Mouse (Mus musculus) stomach, postnatal 0 days (tissue): ENCODE data around the gene Agbl3. TPM values are rescaled to one million over a fixed set of nuclear protein-coding genes. Genes with fewer than 3 reads are reported as not detected.

Experiments used
- ATAC-seq: fragments of 200-750 bp; cut with Nextera tagmentation; 2 replicates; pipeline ENCODE4 v1.8.0; 2017; ENCODE audit not compliant: low FRiP score, low TSS enrichment
- DNase-seq: peaks from one replicate; pipeline ENCODE4 v3.0.0-alpha.2; 2016; ENCODE audit warnings: low spot score
- H3K27ac ChIP-seq: fragments of 300-500 bp; sonication (generic); replicated peaks from 2 replicates; pipeline ENCODE4 v1.5.1; 2014; ENCODE audit warnings: mild to moderate bottlenecking, control low read depth
- H3K27me3 ChIP-seq: fragments of 300-500 bp; sonication (generic); 2 replicates; pipeline ENCODE4 v1.6.1; 2014; ENCODE audit warnings: low read length; ENCODE audit not compliant: control insufficient read depth, insufficient read depth
- H3K36me3 ChIP-seq: fragments of 300-500 bp; sonication (generic); 2 replicates; pipeline ENCODE4 v1.6.1; 2014; ENCODE audit warnings: low read length, mixed read lengths; ENCODE audit not compliant: control insufficient read depth, insufficient read depth
- H3K4me1 ChIP-seq: fragments of 300-500 bp; sonication (generic); replicated peaks from 2 replicates; pipeline ENCODE4 v1.6.1; 2014; ENCODE audit warnings: antibody characterized with exemption; ENCODE audit not compliant: control insufficient read depth, insufficient read depth
- H3K4me2 ChIP-seq: fragments of 300-500 bp; sonication (generic); replicated peaks from 2 replicates; pipeline ENCODE4 v1.6.1; 2014; ENCODE audit warnings: low read depth, mild to moderate bottlenecking, control low read depth, moderate library complexity
- H3K4me3 ChIP-seq: fragments of 300-500 bp; sonication (generic); 2 replicates; pipeline ENCODE4 v1.5.1; 2014; ENCODE audit warnings: low read depth, low read length, control low read depth
- H3K9ac ChIP-seq: fragments of 300-500 bp; sonication (generic); 2 replicates; pipeline ENCODE4 v1.6.1; 2014; ENCODE audit warnings: mild to moderate bottlenecking, low read length, control low read depth, mixed read lengths
- H3K9me3 ChIP-seq: fragments of 300-500 bp; sonication (generic); 2 replicates; pipeline ENCODE4 v1.6.1; 2016; ENCODE audit warnings: low read length; ENCODE audit not compliant: control insufficient read depth
- CTCF ChIP-seq: IDR thresholded peaks from 2 replicates; pipeline ENCODE4 v1.5.1; 2016; ENCODE audit warnings: antibody characterized with exemption, low read depth, mild to moderate bottlenecking, moderate library complexity
- EP300 ChIP-seq: optimal IDR thresholded peaks from 2 replicates; pipeline ENCODE3; 2016; ENCODE audit warnings: antibody characterized with exemption
- WGBS: fragments of 180-500 bp; shearing (Covaris S2); extraction: QIAGEN DNeasy Blood & Tissue Kit; methylation state at CpG from one replicate; pipeline ENCODE4 v1.1.7; 2014; 5-methylcytosine and 5-hydroxymethylcytosine counted together
- polyA plus RNA-seq: library from polyadenylated mRNA; unstranded; fragments of >200 nt; fragmentation: Nextera tagmentation; extraction: Ambion mirVana; gene quantifications from 2 replicates; pipeline ENCODE4 v1.2.1, GENCODE M21; 2015

The Agbl3 gene
- polyA plus RNA-seq, 1 experiment from 2014 or later, result 6.0 TPM

GRCm38 (mm10) chr6:34906125-34906524, 125.9 kb downstream of the Agbl3 start:
- no peak overlapping the region for H3K4me3 ChIP-seq
- WGBS, result 40% methylated on average over 2 of the region's 2 CpGs
- TF ChIP-seq EP300 (no peak), CTCF (peak; percentile 35)
- no peak for ATAC-seq
- H3K9me3 ChIP-seq, result no peaks in the 10 kb centered on the region
- H3K27me3 ChIP-seq, result no peaks in the 10 kb centered on the region
- peaks cover 7% of the 10 kb centered on the region; the same call in 1 of the 2 replicates for H3K36me3 ChIP-seq
- no peaks in the 10 kb centered on the region for H3K4me1 ChIP-seq
- DNase-seq, result no peak
- no peak overlapping the region for H3K27ac ChIP-seq
- H3K9ac ChIP-seq, result no peak overlapping the region
- H3K4me2 ChIP-seq, result no peak overlapping the region

- Histone ChIP-seq H3K9me3 (no peaks in the 10 kb centered on the region), H3K36me3 (peaks cover 7% of the 10 kb centered on the region; the same call in 1 of the 2 replicates), H3K4me3 (no peak overlapping the region), H3K27me3 (no peaks in the 10 kb centered on the region), H3K4me1 (no peaks in the 10 kb centered on the region), H3K9ac (no peak overlapping the region), H3K4me2 (no peak overlapping the region), H3K27ac (no peak overlapping the region)
- ATAC-seq, result no peak
- no peak for DNase-seq
- TF ChIP-seq EP300 (no peak), CTCF (no peak)
- WGBS, result 74% methylated on average over 4 of the region's 4 CpGs
Measured at GRCm38 (mm10) chr6:34906661-34907060, 126.4 kb downstream of the Agbl3 start.

GRCm38 (mm10) chr6:34907121-34907614, 126.9 kb downstream of the Agbl3 start:
- H3K4me1 ChIP-seq, result no peaks in the 10 kb centered on the region
- peaks cover 7% of the 10 kb centered on the region; the same call in 1 of the 2 replicates for H3K36me3 ChIP-seq
- 64% methylated on average over 2 of the region's 2 CpGs for WGBS
- H3K27ac ChIP-seq, result no peak overlapping the region
- no peak overlapping the region for H3K9ac ChIP-seq
- no peak overlapping the region for H3K4me2 ChIP-seq
- ATAC-seq, result no peak
- no peaks in the 10 kb centered on the region for H3K9me3 ChIP-seq
- no peaks in the 10 kb centered on the region for H3K27me3 ChIP-seq
- no peak overlapping the region for H3K4me3 ChIP-seq
- no peak for TF ChIP-seq EP300
- no peak for TF ChIP-seq CTCF
- no peak for DNase-seq

- no peaks in the 10 kb centered on the region for H3K4me1 ChIP-seq
- ATAC-seq (no peak), DNase-seq (no peak)
- H3K27me3 ChIP-seq, result no peaks in the 10 kb centered on the region
- 83% methylated on average over 18 of the region's 18 CpGs for WGBS
- H3K36me3 ChIP-seq, result peaks cover 7% of the 10 kb centered on the region; the same call in 1 of the 2 replicates
- TF ChIP-seq EP300 (no peak), CTCF (no peak)
- no peak overlapping the region for H3K27ac ChIP-seq
- H3K9me3 ChIP-seq, result no peaks in the 10 kb centered on the region
- no peak overlapping the region for H3K4me2 ChIP-seq
- no peak overlapping the region for H3K9ac ChIP-seq
- H3K4me3 ChIP-seq, result no peak overlapping the region
Measured at GRCm38 (mm10) chr6:34907696-34908260, 127.5 kb downstream of the Agbl3 start.

Other genes with a start within 250 kb of the Agbl3 start
- 199 and 301 TPM in 2 replicates for gene Cald1, start 181.9 kb upstream of the Agbl3 start, polyA plus RNA-seq
- 7.8 and 8.3 TPM in 2 replicates for gene Tmem140, start 82.7 kb downstream of the Agbl3 start, polyA plus RNA-seq
- 5.8 and 5.9 TPM in 2 replicates for gene Cyren, start 97.6 kb downstream of the Agbl3 start, polyA plus RNA-seq
- gene Wdr91, start 130.4 kb downstream of the Agbl3 start, polyA plus RNA-seq, result 4.5 and 5.0 TPM in 2 replicates
- 0.10 TPM in 1 of 2 replicates, not detected in the other for gene Stra8, start 139.7 kb downstream of the Agbl3 start, polyA plus RNA-seq
- gene Slc23a4, start 208.0 kb downstream of the Agbl3 start, polyA plus RNA-seq, result 1.5 and 1.6 TPM in 2 replicates